Mouse (Mus musculus) right cerebral cortex, postnatal 25 days (tissue): ENCODE measurements at regions not wholly inside any gene's neighbourhood (a gene's known extent, or its start where the extent isn't known, plus 50 kb on each side); places are given as distances from the start of the nearest gene placed in this dataset.
A peak's percentile ranks its signal among the peaks of the same experiment; 100 is the strongest.

Experiments used
- DNase-seq: peaks from one replicate; pipeline ENCODE4 v3.0.0; 2022

- DNase-seq: no peak
These were observed 51.3 kb upstream of the Tank start for GRCm38 (mm10) chr2:61527127-61527526.

GRCm38 (mm10) chr2:61524060-61524734 is 54.2 kb upstream of the Tank start:
- no peak for DNase-seq

- no peak for DNase-seq
These were observed 63.8 kb upstream of the Tank start for GRCm38 (mm10) chr2:61514445-61515123.

GRCm38 (mm10) chr2:61513787-61514444 is 64.5 kb upstream of the Tank start:
- DNase-seq: no peak

GRCm38 (mm10) chr2:61503594-61503993 is 74.8 kb upstream of the Tank start:
- DNase-seq: no peak

GRCm38 (mm10) chr2:61501922-61502321 is 76.5 kb upstream of the Tank start:
- DNase-seq: no peak

GRCm38 (mm10) chr2:61499266-61499665 is 79.1 kb upstream of the Tank start:
- DNase-seq: no peak

GRCm38 (mm10) chr2:61497930-61498329 is 80.5 kb upstream of the Tank start:
- no peak for DNase-seq

- no peak for DNase-seq
These were observed 81.4 kb upstream of the Tank start for GRCm38 (mm10) chr2:61496968-61497367.

GRCm38 (mm10) chr2:61493918-61494712 is 84.3 kb upstream of the Tank start:
- DNase-seq: peak; percentile 80

- DNase-seq: no peak
These were observed 86.2 kb upstream of the Tank start for GRCm38 (mm10) chr2:61492043-61492743.

- no peak for DNase-seq
These were observed 87.8 kb upstream of the Tank start for GRCm38 (mm10) chr2:61490436-61491109.

GRCm38 (mm10) chr2:61489762-61490161 is 88.6 kb upstream of the Tank start:
- DNase-seq: no peak

GRCm38 (mm10) chr2:61483820-61484219 is 94.6 kb upstream of the Tank start:
- no peak for DNase-seq

- no peak for DNase-seq
These were observed 101.7 kb upstream of the Tank start for GRCm38 (mm10) chr2:61476648-61477047.

GRCm38 (mm10) chr2:61474626-61475025 is 103.8 kb upstream of the Tank start:
- DNase-seq: no peak

GRCm38 (mm10) chr2:61470521-61470920 is 107.9 kb upstream of the Tank start:
- DNase-seq: no peak

GRCm38 (mm10) chr2:61470064-61470463 is 108.3 kb upstream of the Tank start:
- DNase-seq: no peak

- DNase-seq: no peak
These were observed 122.5 kb upstream of the Tank start for GRCm38 (mm10) chr2:61455902-61456301.

GRCm38 (mm10) chr2:61454729-61455128 is 123.7 kb upstream of the Tank start:
- DNase-seq: no peak

GRCm38 (mm10) chr2:61454311-61454728 is 124.1 kb upstream of the Tank start:
- DNase-seq: peak; percentile 84
